Mouse (Mus musculus) heart, adult 2 months (tissue): Measurements from ENCODE around the gene Tenm4.

Experiments
- CTCF ChIP-seq: fragments of 200-600 bp; IDR thresholded peaks from 2 replicates; pipeline ENCODE4 v1.8.1; 2022; ENCODE audit warnings: antibody characterized with exemption, mild to moderate bottlenecking, moderate library complexity
- EP300 ChIP-seq: fragments of 200-500 bp; IDR thresholded peaks from 2 replicates; pipeline ENCODE4 v1.6.1; 2011; ENCODE audit warnings: low read depth, low read length, control low read depth; ENCODE audit not compliant: insufficient read depth
- POLR2A ChIP-seq: fragments of 200-500 bp; IDR thresholded peaks from 2 replicates; pipeline ENCODE4 v1.6.1; 2011; ENCODE audit warnings: mild to moderate bottlenecking, low read depth, low read length, control low read depth; ENCODE audit not compliant: insufficient read depth

DNA sequence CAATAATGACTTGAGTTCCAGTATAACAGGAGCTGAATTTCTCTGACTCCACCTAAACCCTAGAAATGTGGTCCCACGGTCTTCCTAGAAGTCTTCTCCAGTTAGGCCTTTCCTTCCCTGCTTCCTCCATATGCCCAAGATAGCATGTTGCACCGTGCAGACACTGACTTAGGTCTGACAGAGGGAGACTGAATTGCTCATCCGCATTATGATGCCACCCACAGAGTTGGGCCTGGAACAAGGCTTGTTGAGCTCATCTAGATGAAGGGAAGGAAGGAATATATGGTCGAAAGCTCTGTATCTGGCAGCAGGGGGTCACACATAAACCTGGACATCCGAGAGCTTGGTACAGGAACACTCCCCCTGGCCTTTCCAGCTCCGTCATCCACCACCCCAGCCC is 267.3 kb downstream of the Tenm4 start:
- TF ChIP-seq CTCF (no peak), EP300 (no peak), POLR2A (no peak)
